Mouse (Mus musculus): ENCODE measurements around the gene Efcab11.

Gene Efcab11

DNA sequence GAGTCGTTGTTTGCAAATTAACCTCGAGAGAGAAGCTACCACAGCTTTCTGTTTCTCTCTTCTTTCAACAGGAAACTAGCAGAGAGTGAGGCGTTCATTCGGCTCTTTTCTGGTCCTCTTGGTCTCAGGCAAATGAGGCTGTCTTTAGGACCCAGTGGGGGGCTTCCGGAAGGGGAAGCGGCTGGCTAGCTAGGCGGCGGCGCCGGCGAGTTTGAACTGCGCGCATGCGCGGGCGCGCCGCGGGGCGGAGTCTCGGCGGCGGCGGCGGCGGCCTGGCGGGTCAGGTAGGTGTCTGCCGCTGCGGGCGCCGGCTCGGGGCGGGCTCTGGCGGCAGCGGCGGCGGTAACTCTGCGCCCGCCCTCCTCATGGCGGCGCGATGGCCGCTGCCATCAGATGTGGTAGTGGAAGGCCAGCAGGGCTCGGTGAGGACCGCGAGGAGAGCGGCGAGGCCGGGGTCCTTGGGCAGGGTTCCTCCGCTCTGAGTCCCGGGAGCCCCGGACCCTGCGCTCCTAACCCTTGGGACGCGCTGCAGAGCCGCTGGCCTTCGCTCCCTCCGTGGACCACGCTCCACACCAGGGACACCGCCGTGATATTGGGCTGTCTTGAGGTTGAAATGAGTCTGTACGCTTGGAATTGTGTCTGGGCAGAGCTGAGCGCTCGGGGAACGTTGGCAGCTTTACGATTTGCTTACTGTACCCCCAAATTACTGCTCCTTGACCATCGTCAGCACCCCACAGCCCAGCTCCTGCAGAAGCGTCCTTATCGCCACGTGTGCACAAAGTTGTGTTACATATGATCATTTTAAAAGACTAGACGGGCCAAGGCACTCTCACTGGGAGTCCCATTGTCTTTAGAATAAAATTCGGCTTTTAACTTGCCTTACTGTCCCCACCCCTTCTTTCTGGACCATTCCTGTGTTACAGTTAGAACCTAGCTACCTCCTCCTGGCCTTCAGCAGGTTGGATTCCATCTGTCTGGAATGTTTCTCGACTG, at the start of gene Efcab11, which contains the start of gene Tdp1:
Gene Efcab11, minus strand, starts transcription at position 171 of the 993 bp plus-strand sequence.
Gene Tdp1, plus strand, starts transcription at position 249 of the 993 bp plus-strand sequence.
- peak; percentile 95 for DNase-seq

DNA sequence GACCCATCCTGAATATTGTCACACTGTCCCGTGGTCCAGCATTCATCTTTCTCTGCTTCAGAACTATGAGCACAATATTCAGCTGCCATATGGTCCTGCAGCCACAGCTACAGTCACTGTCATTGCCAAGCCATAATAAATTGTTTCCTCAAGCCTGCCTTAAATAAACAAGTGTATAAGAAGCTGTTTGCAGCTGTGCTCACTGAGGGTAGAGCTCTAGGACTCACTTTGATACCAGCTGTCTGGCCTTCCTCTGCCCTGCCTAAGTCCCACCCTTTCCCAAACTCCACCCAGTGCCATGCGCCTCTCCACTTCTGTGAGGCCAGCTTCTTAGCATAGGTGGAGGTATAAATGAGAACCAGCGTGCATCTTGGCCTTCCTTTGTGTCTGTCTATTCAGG, 49.4 kb upstream of the Efcab11 start:
- no peak for DNase-seq

DNA sequence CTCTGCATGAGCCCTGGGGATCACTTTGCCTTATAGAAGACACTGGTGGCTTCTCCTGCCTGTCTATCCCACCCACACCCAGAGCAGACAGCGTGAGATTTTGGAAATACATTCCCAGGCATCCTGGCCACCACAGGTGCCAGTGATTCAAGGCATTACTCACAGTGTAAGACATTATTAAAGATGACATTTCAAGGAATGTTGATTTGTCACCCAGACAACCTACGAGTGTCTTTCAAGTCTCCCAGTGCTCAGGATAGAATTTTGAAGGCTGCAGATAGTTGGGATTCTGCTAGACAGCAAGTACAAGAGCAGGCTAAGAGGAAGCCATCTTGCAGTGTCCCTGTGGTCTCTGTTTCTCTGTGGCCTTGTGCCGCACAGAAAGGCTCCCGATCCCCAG, 48.0 kb upstream of the Efcab11 start:
- no peak for DNase-seq

DNA sequence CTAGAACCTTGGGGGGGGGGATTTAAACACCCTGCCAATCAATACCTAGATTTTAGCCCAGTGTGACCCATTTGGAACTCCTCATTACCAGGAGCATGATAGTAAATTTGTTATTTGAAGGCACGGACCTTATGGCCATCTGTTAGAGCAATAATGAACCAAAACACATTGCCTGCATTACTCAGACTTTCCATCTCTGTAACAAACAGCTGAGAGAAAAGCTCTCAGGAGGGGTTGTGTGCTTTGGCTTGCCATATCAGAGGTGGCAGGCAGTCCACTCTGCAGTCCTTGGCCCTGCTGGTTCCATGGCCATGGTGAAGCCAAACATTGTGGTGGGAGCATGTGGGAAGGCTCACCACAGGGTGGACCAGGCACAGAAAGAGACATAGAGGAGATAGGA, 44.9 kb upstream of the Efcab11 start:
- DNase-seq, result no peak

GRCm38 (mm10) chr12:99928311-99928710, 44.1 kb upstream of the Efcab11 start:
- DNase-seq, result no peak

DNA sequence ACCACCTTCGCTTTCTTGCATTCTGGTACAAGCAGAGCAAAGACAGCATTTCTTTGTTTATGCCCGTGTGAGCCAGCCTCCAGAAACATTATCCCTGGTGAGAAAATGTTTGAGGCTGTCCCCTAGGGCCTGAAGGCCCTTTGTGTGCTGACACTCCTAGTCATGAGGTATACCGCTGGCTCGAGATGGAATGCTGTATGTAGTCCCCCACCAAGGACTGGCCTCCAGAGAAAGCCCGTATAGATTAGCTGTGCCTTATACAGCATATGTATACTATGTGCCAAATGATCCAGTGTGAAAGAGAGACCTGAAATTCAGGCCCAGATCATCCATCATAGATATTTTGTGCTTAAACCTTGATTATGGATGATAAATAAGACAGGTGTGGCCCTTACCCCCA, 39.5 kb upstream of the Efcab11 start:
- DNase-seq, result no peak

- DNase-seq, result no peak
Measured at GRCm38 (mm10) chr12:99923131-99923606, 38.9 kb upstream of the Efcab11 start.

DNA sequence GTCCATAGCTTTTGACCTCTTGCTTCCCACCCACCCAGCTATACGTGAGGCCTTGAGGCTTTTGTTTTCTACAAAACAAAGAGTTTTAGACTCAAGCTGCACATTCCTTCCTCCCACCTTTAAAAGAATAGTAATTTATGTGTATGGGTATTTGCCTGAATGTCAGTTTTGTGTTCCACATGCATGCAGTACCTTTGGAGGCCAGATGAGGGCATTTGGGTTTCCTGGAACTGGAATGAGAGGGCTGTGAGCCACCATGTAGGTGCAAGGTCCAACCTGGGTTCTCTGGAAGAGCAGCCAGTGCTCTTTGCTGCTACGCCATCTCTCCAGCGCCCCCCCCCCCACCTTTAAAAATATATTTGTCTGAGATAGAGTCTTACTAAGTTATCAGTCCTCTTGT, 36.8 kb upstream of the Efcab11 start:
- peak; percentile 32 for DNase-seq

- DNase-seq, result no peak
Measured at GRCm38 (mm10) chr12:99919636-99920035, 35.4 kb upstream of the Efcab11 start.

DNA sequence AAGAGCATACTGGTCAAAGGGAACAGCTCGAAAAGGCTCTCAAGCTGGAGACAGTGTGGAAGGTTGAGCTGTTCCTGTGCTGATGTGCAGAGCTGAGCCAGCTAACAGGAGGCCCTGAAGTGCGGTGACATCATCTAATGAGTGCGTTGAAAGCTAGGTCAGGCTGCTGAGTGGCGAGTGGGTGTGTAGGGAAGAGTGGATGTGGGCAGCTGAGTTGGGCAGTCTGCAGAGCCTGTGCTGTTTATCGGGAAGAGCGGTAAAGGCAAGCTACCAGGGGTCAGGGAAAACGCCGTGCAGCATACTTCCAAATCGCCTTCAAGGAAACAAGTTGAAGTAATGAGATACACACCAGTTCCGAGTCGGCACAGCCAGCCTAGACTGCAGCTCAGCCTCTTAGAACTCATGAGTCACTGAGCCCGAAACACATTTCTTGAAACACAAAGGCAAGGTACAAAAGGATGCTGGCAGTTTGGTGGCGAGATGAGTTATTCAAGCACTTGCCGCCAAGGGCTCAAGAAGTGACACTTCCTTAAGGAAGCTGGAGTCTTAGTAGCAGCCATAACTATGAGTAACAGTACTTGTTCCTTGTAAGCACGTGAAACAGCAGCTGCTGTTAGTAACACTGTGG, 33.7 kb upstream of the Efcab11 start:
- DNase-seq, result no peak

- peak; percentile 65 for DNase-seq
Measured at GRCm38 (mm10) chr12:99911466-99911865, 27.2 kb upstream of the Efcab11 start.

DNA sequence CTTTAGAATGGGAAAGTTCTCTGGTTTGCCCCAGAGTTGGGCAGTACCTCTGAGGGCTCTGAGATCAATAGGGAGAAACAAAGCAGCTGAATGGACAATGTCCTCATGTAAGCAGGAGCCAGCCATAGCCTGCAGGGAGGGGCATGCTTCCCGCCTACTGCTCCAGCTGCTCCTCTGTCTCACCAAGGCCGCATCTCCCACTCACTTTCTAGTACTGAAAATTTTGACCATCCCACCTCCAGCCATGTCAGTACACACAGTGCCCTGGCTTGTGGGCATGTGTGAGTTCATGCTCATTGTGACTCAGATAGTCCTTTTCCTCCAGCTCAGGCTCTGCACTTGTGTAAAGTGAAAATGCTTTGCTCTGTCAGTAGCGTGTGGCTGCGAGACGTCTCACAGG, 20.3 kb upstream of the Efcab11 start:
- no peak for DNase-seq

DNA sequence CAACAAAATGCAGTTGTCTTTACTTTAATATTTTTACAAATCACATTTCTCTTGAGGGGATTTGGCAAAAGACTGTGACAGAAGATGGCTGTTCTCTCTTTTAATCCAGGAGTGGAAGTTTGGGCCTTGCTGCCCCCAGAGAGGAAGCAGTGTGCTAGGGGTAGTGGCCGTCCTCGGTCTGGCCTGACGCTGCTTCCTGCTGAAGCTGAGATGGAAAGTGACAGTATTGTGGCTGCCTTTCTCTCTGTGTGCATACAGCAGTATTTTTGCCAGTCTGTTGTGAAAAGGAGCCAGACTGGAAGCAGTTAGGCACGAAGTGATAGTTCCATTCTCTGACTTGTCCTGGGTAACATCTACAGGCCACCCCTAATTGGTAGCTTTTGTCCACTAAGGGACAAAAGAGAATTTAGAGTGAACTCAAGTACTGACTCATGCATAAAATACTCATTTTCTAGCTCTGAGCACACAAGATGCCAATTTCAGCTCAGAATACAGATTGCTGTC, 18.7 kb upstream of the Efcab11 start:
- peak; percentile 40 for DNase-seq

- DNase-seq, result peak; percentile 39
Measured at GRCm38 (mm10) chr12:99901973-99902866, 18.0 kb upstream of the Efcab11 start.

DNA sequence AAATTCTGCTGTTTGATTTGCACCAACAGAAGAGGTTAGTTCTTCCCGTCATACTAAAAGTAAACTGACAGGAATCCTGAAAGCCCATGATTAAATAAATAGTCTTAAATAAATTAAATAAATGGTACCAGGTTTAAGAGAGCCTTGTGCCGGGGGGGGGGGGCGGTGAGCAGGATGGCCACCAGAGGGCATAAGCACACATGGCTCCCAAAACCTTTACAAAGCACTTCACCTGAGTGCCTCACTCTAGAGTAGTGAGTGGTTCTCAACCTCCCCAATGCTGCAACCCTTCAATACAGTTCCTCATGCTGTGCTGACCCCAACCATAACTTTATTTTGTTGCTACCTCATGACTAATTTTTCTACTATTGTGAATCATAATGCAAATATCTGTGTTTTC, 15.8 kb upstream of the Efcab11 start:
- no peak for DNase-seq

DNA sequence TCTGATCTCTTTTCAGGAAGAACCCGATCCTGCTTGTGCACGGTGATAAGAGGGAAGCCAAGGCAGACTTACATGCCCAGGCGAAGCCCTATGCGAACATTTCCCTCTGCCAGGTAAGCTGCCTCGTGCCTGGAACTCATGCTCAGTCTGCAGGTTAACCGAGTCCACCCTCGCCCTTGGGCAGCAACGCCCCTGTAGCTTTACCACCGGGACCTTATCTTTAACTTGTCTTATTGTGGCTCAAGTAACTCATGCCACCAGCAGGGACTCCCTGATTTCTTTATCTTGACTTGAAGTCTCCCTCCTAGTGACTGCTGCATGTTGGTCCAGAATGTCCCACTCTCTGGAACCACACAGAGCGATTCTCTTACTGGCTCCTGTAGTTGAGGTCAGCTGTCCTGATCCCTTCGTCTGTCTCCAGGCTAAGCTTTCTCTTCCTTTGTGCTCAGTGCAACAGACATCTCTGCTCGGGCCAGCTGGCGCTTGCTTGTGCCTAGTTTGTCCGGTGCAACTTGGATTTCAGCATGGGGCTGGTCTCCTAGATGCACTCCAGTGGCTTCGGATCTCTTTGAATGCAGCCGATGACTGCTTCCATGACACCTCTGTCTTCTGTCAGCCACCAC, 14.1 kb upstream of the Efcab11 start:
- DNase-seq, result no peak

DNA sequence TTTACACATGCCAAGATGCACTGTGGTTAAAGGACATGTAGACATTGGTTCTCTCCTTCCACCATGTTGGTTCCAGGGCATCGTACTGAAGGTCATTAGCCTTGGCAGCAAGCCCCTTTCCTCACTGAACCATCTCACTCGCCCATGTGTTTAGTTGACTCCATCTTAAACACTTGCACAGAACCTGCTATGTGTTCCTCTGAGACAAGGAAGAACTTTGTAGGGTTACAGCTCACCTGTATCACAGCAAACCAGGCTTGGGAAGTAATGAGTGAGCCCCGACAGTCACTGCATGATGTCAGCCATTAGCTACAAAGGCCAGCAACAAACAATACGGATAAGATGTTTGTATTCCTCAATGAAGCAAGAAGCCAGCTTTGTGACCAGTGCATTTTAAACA, 13.6 kb upstream of the Efcab11 start:
- DNase-seq, result no peak

DNA sequence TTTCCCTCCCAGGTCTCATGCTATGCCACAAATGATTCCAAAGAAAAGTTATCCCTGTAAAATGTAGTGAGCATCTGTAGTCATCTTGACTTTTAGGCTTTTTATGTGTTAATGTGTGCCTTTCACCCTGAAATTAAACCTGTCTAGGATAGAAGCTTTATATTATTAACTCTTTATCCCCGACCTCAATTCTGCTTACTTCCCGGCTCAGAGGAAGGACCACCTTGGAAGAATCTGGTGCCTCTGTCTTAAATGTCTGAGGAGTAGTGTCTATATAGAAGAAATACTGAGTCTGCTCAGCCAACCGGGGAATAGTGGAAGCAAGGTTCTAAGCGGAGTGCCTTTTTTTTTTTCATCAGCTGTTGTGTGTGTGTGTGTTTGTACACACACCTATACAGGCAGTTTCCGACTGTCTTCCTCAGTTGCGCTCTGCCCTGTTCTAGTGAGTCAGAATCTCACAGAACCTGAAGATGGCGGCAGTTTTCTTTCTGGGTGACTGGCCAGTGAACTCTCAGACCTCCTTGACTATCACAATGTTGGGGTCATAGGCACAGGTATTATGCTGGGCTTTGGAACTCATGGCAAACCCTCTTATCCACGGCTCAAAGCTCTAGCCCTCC, 1.2 kb upstream of the Efcab11 start:
- no peak for DNase-seq

GRCm38 (mm10) chr12:99883713-99884105, 530 bp downstream of the Efcab11 start:
- peak; percentile 18 for DNase-seq

GRCm38 (mm10) chr12:99883000-99883712, 1.1 kb downstream of the Efcab11 start:
- peak; percentile 94 for DNase-seq

- no peak for DNase-seq
Measured at GRCm38 (mm10) chr12:99874609-99875008, 9.6 kb downstream of the Efcab11 start.
